Mouse (Mus musculus): ENCODE results near the gene Prickle1.
A peak's percentile ranks its signal among the peaks of the same experiment; 100 is the strongest.

Gene Prickle1

GRCm38 (mm10) chr15:93538551-93539205 lies 57.0 kb downstream of the Prickle1 start:
- no peak for DNase-seq

GRCm38 (mm10) chr15:93537745-93538144 lies 57.9 kb downstream of the Prickle1 start:
- no peak for DNase-seq

GRCm38 (mm10) chr15:93536191-93536590 lies 59.5 kb downstream of the Prickle1 start:
- DNase-seq = no peak

- DNase-seq = no peak
Observed at GRCm38 (mm10) chr15:93530703-93531032, 65.0 kb downstream of the Prickle1 start.

GRCm38 (mm10) chr15:93529831-93530702 lies 65.6 kb downstream of the Prickle1 start:
- DNase-seq = peak; percentile 37

GRCm38 (mm10) chr15:93525305-93525917 lies 70.3 kb downstream of the Prickle1 start:
- peak; percentile 67 for DNase-seq

GRCm38 (mm10) chr15:93521787-93522180 lies 73.9 kb downstream of the Prickle1 start:
- no peak for DNase-seq

- no peak for DNase-seq
Observed at GRCm38 (mm10) chr15:93521088-93521786, 74.5 kb downstream of the Prickle1 start.

GRCm38 (mm10) chr15:93519836-93520826 lies 75.6 kb downstream of the Prickle1 start:
- peak; percentile 51 for DNase-seq

GRCm38 (mm10) chr15:93518941-93519835 lies 76.5 kb downstream of the Prickle1 start:
- peak; percentile 88 for DNase-seq

- peak; percentile 89 for DNase-seq
Observed at GRCm38 (mm10) chr15:93518143-93518902, 77.4 kb downstream of the Prickle1 start.

GRCm38 (mm10) chr15:93517022-93517565 lies 78.6 kb downstream of the Prickle1 start:
- peak; percentile 73 for DNase-seq

GRCm38 (mm10) chr15:93515316-93515715 lies 80.4 kb downstream of the Prickle1 start:
- DNase-seq = no peak

GRCm38 (mm10) chr15:93513939-93514341 lies 81.8 kb downstream of the Prickle1 start:
- DNase-seq = no peak

- no peak for DNase-seq
Observed at GRCm38 (mm10) chr15:93512437-93512836, 83.3 kb downstream of the Prickle1 start.

GRCm38 (mm10) chr15:93510690-93511336 lies 84.9 kb downstream of the Prickle1 start:
- DNase-seq = no peak

- no peak for DNase-seq
Observed at GRCm38 (mm10) chr15:93504808-93505207, 90.9 kb downstream of the Prickle1 start.

- DNase-seq = no peak
Observed at GRCm38 (mm10) chr15:93503201-93503745, 92.4 kb downstream of the Prickle1 start.

- DNase-seq = no peak
Observed at GRCm38 (mm10) chr15:93502703-93503102, 93.0 kb downstream of the Prickle1 start.

All from lung, postnatal 36 days (tissue).